Mouse (Mus musculus) urinary bladder, adult 18-20 months (tissue): ENCODE data around the gene Hdac1.
A peak's percentile ranks its signal among the peaks of the same experiment; 100 is the strongest.

ENCODE experiments used
- DNase-seq, 2 experiments: peaks; one replicate each; pipeline ENCODE4 v3.0.0; 2022; ENCODE audit warnings: low spot score in 2 of 2, mixed read lengths in 2 of 2

Gene Hdac1

DNA sequence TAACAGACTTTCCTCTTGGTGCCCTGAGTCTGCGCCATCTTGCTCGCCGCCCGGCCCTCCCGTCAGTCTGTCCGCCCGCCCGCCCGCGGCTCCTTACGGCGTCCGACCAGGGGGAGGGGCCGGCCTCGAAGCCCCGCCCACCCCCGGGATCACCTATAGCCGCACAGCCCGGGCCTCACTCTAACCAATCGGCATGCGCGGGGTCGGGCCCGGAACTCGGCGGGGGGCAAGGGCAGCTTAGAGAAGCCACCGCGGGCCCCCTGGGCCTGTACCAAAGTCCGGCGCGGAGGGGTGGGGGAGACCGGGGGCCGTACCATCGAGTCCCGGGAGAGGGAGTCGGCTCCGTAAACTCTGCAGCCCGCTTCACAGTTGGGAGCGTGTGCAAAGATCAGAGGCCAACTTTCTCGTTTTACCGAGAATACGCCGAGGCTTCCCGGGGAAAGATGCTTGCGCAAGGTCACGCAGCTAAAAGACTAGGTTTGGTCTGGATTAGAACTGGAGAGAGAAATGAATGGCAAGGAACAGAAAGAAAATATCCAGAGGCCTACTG is at the start of gene Hdac1:
Gene Hdac1, minus strand, starts transcription at position 122 of the 550 bp plus-strand sequence.
- peak; percentile 91 to 97 for DNase-seq

DNA sequence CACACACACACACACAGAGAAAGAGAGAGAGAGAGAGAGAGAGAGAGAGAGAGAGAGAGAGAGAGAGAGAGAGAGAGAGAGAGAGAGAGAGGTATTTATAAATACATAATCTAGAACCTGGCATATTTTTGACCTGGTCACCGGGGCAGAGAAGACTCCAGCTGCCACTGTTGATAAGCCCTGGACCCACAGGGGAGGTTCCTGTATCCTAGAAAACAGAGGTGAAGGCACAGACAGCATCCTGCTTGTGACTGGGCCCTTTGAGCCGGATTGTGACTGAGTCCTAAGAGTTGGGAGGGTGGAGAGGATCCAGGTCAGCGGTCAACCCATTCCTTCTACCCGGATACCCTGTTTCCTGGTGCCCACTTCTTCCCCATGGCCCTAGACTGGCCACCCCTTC is 46.4 kb upstream of the Hdac1 start:
- no peak for DNase-seq

- no peak for DNase-seq
Observed at GRCm38 (mm10) chr4:129586943-129587342, 44.4 kb upstream of the Hdac1 start.

DNA sequence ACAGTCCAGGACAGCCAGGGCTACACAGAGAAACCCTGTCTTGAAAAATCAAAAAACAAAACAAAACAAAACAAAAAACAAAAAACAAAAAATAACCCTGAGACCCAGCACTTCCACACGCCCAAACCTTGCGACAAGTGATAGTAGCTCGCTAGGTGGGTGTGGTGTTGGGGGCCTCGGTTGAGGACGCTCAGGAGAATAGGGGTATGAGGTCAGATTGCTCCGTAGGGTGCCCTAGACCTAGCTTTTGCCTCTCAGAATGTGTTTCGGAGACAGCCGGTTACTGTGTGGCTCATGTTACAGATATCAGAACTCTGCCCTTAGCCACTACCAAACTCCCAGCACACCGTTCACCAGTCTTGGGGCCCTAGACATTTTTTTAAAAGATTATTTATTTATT is 43.3 kb upstream of the Hdac1 start:
- no peak for DNase-seq

DNA sequence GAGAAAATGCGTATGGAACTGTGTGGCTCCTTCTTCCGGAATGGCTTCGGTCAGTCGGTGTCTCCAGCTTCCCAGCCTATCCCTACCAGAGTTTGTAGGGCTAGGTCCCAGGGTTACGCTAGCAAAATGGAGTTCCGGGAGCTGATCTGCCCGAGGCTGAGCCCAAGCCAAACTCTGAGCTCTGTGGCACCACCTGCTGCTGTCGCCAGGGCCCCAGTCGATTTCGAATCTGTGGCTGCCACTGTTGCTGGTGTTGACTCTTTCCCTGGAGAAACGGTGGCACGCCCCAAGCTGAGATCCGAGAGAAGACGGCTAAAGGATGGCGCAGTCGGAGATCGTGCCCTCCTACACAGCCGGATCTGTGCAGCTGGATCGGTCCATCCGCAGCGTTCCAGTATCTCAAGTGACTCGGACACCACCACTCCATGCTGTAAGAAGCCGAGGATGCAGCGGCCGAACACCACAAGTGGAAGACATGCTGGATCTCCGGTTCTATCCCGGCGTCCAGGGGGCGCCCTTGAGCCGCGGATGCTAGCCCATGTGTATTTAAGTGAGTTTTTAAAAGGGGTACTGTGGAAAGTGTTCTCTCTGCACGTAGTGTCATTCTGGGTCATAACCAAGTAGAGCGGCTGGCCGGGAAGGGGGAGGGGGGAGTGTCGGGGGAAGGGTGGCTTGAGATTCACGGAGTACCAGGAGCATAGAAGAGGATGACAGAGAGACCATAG is 42.5 kb upstream of the Hdac1 start:
- peak; percentile 71 to 89 for DNase-seq

DNA sequence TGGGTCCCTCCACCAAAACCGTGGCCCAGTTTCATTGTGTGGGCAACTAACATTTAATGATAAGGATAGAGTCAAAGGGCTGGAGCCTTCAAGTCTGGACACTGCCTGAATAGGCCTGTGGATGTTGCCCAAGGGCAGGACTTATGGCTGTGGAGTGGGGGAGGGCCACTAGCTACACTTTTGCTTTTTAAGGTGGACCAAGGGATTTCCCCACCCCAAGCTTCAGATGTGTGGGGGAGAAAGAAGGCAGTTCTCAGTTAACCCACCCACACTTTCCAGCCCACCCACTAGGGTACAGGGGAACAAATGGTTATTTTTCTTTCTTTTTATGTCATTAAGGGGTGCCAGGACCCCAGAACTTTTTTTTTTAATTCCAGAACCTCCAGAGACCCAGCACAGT is 41.9 kb upstream of the Hdac1 start:
- no peak for DNase-seq

DNA sequence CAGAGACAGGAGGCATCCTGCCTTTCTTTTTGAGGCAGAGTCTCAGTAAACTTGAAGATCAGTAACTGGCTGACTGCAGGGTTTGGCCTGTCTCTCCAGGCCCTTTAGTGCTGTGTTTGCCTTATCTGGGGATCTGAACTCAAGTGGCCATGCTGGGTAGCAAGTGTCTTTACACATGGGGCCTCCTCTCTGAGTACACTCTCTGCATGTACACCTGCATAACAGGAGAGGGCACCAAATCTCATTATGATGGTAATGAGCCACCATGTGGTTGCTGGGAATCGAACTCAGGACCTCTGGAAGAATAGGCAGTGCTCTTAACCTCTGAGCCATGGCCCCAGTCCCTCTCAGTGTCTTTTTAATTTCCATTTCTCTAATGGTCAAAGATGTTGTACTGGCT is 39.7 kb upstream of the Hdac1 start:
- DNase-seq, result no peak

DNA sequence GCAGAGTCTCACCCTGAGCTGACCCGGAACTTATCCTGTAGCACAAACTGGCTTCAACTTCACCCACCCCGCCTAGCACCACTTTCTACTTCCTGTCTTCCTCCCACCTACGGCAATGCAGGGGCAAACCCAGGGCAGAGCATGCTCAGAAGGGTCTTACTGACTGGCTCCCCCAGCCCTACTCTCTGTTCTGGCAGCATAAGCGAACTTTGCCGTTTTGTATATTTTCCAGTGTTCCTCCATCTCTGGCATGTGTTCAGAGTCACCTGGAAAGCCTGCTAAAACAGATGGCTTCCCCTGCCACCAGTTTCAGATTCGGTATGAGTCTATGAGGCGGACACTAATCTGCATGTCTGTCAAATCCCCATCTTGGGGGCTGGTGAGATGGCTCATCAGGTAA is 37.8 kb upstream of the Hdac1 start:
- no peak for DNase-seq

DNA sequence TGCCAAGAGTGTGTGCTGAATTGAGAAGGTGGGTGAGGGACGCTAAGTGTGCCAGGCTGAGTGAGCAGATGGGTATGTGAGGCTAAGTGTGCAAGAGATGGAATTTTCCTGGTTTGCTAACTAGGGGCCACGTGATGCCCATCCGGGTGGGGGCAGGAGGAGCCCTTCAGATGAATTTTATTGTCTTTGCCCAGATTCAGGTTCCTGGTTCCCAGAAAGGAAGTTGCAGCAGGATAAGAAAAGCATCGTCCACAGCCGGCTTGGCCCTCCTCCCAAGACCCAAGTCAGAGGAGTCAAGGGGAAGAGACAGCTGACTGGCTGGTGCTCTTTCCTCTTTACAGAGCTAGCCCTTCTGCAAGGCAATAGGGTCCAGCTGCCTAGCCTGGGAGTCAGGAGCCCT is 36.0 kb upstream of the Hdac1 start, which contains the start of gene Fam167b:
Gene Fam167b, minus strand, starts transcription at position 84 of the 400 bp plus-strand sequence.
- DNase-seq, result no peak

DNA sequence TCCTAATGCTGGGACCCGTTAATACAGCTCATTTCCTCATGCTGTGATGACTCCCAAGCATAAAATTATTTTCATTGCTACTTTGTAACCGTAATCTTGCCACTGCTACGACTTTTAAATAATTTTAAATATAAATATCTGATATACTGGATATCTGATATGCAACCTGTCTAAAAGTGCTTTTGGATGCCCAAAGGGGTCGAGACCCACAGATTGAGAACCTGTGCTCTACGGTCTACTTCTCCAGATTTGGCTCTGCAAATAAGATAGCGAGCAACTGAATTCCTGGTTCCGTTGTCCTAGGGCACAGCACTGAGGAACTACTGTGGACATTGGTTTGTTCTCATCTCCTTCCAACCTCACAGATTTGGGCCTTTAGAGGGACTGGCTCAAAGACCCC is 35.2 kb upstream of the Hdac1 start:
- no peak for DNase-seq

DNA sequence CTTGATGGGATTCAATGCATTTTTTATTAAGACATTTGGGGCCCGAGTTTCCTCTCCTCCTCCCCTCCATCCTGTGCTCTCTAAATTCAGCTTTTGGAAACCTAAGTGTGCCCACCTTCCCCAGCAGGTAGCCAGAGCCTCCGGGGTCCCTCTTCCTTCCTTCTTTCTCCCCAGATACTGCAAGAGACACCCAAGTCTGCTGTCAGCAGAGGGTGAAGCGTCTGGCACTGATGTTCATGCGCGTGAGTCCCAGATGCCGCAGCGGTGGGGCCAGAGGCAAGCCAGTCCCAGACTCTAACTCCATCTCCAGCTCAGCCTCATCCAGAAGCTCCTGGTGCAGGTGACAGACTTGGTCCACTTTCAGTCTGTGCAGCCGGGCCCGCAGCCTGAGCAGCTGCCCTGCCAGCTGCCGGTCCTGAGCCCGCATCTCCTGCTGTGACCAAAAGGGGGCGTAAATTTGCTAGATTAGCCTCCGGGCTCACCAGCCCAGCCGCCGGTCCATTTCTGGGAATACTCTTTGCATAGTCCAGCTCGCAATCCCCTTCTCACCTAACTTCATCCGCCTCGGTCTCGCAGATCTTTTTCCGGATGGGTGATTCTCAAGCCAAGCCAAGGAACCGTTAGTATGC is 34.5 kb upstream of the Hdac1 start:
- DNase-seq, result peak; percentile 45

GRCm38 (mm10) chr4:129575171-129575844 is 32.8 kb upstream of the Hdac1 start:
- DNase-seq, result no peak

DNA sequence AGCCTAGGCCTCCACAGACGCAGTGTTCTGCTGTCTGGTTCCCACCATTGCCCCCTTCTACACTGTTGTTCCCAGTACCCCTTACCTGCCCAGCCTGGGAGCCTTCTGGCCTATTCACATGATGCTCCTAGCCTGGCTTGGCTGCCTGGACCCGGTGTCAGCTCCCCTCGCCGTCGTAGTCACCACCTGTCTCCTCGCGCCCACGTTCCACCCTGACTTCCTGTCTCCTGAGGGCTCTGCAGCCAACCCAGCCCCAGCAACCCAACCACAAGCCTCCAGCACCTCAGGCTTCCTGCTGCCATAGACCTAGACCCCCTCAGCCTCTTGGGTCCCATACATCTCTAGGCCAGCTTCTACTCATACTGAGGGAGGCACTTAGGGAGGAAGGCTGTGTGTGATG is 30.9 kb upstream of the Hdac1 start, which contains the start of gene Lck:
Gene Lck, minus strand, starts transcription at position 212 of the 400 bp plus-strand sequence.
- DNase-seq, result no peak

- no peak for DNase-seq
Observed at GRCm38 (mm10) chr4:129573093-129573370, 30.5 kb upstream of the Hdac1 start.

DNA sequence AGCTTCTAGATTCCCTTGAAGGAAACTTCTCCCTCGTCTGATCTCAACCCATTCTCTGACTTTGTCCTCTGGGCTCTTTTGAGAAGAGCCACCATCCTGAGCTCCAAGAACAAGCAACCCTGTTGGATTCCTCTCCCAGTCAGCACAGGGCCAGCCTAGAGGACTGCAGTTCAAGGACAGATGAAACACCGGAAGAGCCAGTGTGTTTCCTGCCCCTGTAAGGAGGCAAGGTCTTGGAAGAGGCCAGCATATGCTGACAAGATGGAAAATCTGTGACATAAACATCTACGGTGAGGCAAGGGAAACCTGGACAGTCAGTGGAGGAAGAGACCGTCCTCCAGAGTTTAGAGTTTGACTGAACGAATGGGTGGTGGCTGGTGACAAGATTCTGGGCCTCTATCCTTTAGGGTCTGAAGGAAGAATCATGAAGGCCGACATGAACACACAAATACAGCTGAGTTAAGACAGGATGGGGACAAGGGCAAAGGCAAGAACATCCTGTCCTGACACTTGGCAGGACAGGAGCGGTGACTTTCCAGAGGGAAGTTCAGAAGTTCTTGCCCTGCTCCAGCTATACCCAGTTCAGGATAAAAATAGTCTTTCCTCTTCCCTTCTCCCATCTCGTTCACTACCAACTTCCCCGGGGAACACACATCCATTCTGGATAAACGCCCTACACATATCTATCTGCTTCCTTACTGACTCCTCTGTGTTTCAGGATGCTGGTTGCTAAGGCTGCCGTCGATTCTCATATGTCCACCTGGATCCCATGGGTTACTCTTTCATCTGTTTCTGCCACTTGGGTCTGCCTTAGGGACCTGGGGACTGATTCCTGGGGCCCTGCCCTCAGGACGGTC is 30.0 kb upstream of the Hdac1 start:
- DNase-seq, result no peak

DNA sequence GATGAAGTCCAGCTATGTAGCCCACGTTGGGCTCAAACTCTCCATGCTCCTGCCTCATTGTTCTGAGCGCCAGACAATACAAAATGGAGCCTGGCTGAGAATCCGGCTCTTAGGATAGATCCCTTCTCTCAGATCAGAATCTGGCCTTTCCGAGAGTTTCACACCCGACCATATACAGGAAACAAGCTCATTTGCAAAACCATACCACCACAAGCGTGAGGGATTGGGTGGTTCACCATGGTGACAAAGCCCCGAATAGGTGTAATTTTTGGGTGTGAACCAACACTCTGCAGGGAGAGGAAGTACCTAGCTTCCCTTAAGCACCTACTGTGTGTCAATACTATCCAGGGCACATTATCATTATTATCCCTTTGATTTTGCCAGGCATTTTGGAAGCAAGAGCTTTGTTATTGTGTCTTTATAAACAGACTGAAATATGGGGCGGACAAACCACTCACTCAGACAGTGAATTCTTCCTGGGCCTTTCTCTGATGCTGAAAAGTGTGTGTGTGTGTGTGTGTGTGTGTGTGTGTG is 29.1 kb upstream of the Hdac1 start:
- DNase-seq, result no peak

GRCm38 (mm10) chr4:129570028-129570427 is 27.5 kb upstream of the Hdac1 start:
- DNase-seq, result no peak

DNA sequence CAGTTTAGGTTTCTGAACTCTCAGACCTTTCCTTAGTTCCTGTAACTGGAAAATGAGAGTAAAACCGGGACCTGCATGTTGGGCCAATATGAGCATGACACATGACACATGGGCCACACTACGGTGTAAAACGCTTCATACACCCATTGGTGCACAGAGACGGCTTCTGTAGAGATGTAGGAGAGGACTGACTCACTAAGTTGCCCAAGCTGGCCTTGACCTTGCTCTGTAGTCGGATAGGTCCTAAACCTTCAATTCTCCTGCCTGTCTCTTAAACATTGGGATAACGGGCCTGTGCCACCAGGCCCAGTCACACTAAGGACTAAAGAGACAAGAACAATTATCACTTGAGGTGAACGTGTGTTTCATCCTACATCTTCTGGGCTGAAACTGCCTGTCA is 25.9 kb upstream of the Hdac1 start:
- DNase-seq, result no peak

- no peak for DNase-seq
Observed at GRCm38 (mm10) chr4:129565139-129565538, 22.6 kb upstream of the Hdac1 start.

DNA sequence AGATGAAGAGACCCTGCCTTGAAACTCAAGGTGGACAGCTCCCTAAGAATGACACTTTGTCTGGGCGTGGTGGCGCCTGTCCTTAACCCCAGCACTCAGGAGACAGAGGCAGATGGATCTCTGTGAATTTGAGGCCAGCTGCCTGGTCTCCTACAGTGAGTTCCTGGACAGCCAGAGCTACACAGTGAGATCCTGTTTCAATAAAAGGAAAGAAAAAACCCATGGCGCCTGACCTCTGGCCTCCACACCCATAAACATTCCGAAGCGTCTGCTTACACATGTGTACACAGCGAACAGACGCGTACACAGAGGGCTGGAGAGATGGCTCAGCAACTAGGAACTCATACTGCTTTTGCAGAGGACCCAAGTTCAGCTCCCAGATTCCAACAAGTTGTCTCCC is 21.2 kb upstream of the Hdac1 start:
- no peak for DNase-seq

- no peak for DNase-seq
Observed at GRCm38 (mm10) chr4:129561184-129561583, 18.7 kb upstream of the Hdac1 start.
